Mouse (Mus musculus): ENCODE measurements around the gene D5Ertd579e. TPM values are rescaled to one million over a fixed set of nuclear protein-coding genes. Genes with fewer than 3 reads are reported as not detected.
A peak's percentile ranks its signal among the peaks of the same experiment; 100 is the strongest.

The D5Ertd579e gene
- polyA plus RNA-seq, 1 experiment: 14.4 TPM

- Histone ChIP-seq H3K36me3 (ENCODE audit: control insufficient read depth, insufficient read depth, low read length) (peaks cover 3% of the 10 kb centered on the region), H3K4me1 (ENCODE audit: control insufficient read depth, insufficient read depth, insufficient read length) (peaks cover 41% of the 10 kb centered on the region), H3K4me3 (ENCODE audit: extremely low read depth, insufficient read depth, insufficient read length) (no peak overlapping the region), H3K27ac (ENCODE audit: insufficient read depth, low read length) (no peak overlapping the region), H3K27me3 (ENCODE audit: control insufficient read depth, insufficient read depth, low read length) (no peaks in the 10 kb centered on the region)
- 89% methylated on average over 3 of the region's 3 CpGs for WGBS
- no peak for DNase-seq (ENCODE audit: low read depth in 1 of 2, low spot score in 2 of 2)
- TF ChIP-seq CTCF (IDR thresholded peaks at IDR 0.05; ENCODE audit: extremely low read depth, insufficient read depth, insufficient read length, insufficient replicate concordance): no peak
- TF ChIP-seq POLR2A (IDR thresholded peaks at IDR 0.05; ENCODE audit: low read depth, low read length): no peak
These were observed 119.4 kb downstream of the D5Ertd579e start for GRCm38 (mm10) chr5:36576457-36576856.

- TF ChIP-seq CTCF (IDR thresholded peaks at IDR 0.05; ENCODE audit: extremely low read depth, insufficient read depth, insufficient read length, insufficient replicate concordance) (no peak), POLR2A (IDR thresholded peaks at IDR 0.05; ENCODE audit: low read depth, low read length) (no peak)
- WGBS: 76% methylated on average over 1 of the region's 1 CpGs
- Histone ChIP-seq H3K27ac (ENCODE audit: insufficient read depth, low read length) (no peak overlapping the region), H3K4me3 (ENCODE audit: extremely low read depth, insufficient read depth, insufficient read length) (no peak overlapping the region), H3K36me3 (ENCODE audit: control insufficient read depth, insufficient read depth, low read length) (peaks cover 5% of the 10 kb centered on the region), H3K4me1 (ENCODE audit: control insufficient read depth, insufficient read depth, insufficient read length) (peaks cover 36% of the 10 kb centered on the region), H3K27me3 (ENCODE audit: control insufficient read depth, insufficient read depth, low read length) (no peaks in the 10 kb centered on the region)
- no peak for DNase-seq (ENCODE audit: low read depth in 1 of 2, low spot score in 2 of 2)
These were observed 120.1 kb downstream of the D5Ertd579e start for GRCm38 (mm10) chr5:36575745-36576144.

DNA sequence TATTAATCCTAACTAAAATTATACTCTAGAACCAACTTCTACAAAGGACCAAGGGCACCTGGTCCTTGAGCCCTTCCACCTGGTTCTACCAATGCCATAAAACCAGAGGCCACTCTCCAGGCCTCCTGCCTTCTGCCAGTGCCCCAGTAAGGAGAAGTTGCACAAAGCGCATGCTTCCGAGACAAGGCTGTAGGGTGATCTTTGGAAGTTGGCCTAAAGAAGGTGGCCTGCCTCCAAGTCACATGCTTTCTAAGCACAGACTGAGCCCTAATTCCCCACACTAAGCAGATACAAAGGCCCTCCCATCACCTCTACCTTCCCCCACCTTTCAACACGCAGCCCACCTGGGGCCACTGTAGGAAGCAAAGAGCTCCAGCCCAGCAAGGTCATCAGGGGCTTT, 120.6 kb downstream of the D5Ertd579e start:
- no peak overlapping the region for H3K4me3 ChIP-seq (ENCODE audit: extremely low read depth, insufficient read depth, insufficient read length)
- H3K4me1 ChIP-seq (ENCODE audit: control insufficient read depth, insufficient read depth, insufficient read length): peaks cover 36% of the 10 kb centered on the region
- DNase-seq (ENCODE audit: low read depth in 1 of 2, low spot score in 2 of 2): no peak
- no peaks in the 10 kb centered on the region for H3K27me3 ChIP-seq (ENCODE audit: control insufficient read depth, insufficient read depth, low read length)
- TF ChIP-seq POLR2A (IDR thresholded peaks at IDR 0.05; ENCODE audit: low read depth, low read length) (no peak), CTCF (IDR thresholded peaks at IDR 0.05; ENCODE audit: extremely low read depth, insufficient read depth, insufficient read length, insufficient replicate concordance) (no peak)
- peak overlapping the region; percentile 14 for H3K27ac ChIP-seq (ENCODE audit: insufficient read depth, low read length)
- WGBS: 94% methylated on average over 3 of the region's 3 CpGs
- H3K36me3 ChIP-seq (ENCODE audit: control insufficient read depth, insufficient read depth, low read length): peaks cover 5% of the 10 kb centered on the region

GRCm38 (mm10) chr5:36574147-36574870, 121.5 kb downstream of the D5Ertd579e start:
- Histone ChIP-seq H3K4me3 (ENCODE audit: extremely low read depth, insufficient read depth, insufficient read length) (no peak overlapping the region), H3K4me1 (ENCODE audit: control insufficient read depth, insufficient read depth, insufficient read length) (peaks cover 30% of the 10 kb centered on the region; the same call in 1 of the 2 replicates), H3K36me3 (ENCODE audit: control insufficient read depth, insufficient read depth, low read length) (peaks cover 5% of the 10 kb centered on the region), H3K27me3 (ENCODE audit: control insufficient read depth, insufficient read depth, low read length) (no peaks in the 10 kb centered on the region), H3K27ac (ENCODE audit: insufficient read depth, low read length) (peak overlapping the region; percentile 67)
- DNase-seq (ENCODE audit: low read depth in 1 of 2, low spot score in 2 of 2): no peak
- WGBS: 36% methylated on average over 8 of the region's 8 CpGs
- TF ChIP-seq CTCF (IDR thresholded peaks at IDR 0.05; ENCODE audit: extremely low read depth, insufficient read depth, insufficient read length, insufficient replicate concordance): no peak
- no peak for TF ChIP-seq POLR2A (IDR thresholded peaks at IDR 0.05; ENCODE audit: low read depth, low read length)

DNA sequence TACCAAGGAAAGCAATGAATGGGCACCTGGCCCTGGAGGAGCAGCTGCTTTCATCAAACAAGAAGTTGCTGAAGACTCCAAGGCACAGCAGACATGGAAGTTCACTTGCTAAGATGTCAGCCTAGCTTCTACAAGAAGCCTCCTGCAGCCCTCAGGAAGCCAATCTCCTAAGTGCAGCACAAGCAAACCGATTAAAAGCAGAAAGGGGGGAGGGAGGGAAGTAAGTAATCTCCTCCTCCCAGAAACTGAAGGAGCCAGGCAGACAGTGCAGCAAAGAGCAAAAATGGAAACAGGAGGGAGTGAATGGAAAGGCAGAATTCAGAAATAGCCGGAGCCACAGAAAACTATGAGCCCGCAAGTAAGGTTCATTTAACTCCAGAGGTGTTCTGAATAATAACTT, 122.5 kb downstream of the D5Ertd579e start:
- Histone ChIP-seq H3K36me3 (ENCODE audit: control insufficient read depth, insufficient read depth, low read length) (peaks cover 5% of the 10 kb centered on the region), H3K27me3 (ENCODE audit: control insufficient read depth, insufficient read depth, low read length) (no peaks in the 10 kb centered on the region), H3K27ac (ENCODE audit: insufficient read depth, low read length) (peak overlapping the region; percentile 30), H3K4me3 (ENCODE audit: extremely low read depth, insufficient read depth, insufficient read length) (no peak overlapping the region), H3K4me1 (ENCODE audit: control insufficient read depth, insufficient read depth, insufficient read length) (peaks cover 34% of the 10 kb centered on the region; the same call in 1 of the 2 replicates)
- no peak for TF ChIP-seq POLR2A (IDR thresholded peaks at IDR 0.05; ENCODE audit: low read depth, low read length)
- TF ChIP-seq CTCF (IDR thresholded peaks at IDR 0.05; ENCODE audit: extremely low read depth, insufficient read depth, insufficient read length, insufficient replicate concordance): no peak
- no peak for DNase-seq (ENCODE audit: low read depth in 1 of 2, low spot score in 2 of 2)
- WGBS: 54% methylated on average over 3 of the region's 3 CpGs

DNA sequence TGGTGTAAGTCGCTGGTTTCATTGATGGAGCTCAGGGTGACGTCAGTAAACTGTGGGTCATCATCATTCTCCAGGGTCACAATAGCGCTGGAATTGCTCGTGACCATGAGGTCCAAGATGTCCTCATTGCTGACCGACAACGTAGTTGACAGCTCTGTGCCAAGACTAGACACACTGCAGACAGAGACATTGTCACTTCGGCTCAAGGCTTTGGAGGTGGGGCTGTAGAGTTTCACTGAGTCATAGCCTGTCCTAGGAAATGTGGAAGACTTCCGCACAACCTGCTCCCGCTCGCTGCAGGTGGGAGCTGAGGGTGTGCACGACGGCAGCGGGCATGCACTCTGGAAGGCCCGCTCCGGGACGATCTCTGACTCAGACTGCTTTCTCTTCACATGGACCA, 124.5 kb downstream of the D5Ertd579e start:
- TF ChIP-seq POLR2A (IDR thresholded peaks at IDR 0.05; ENCODE audit: low read depth, low read length) (no peak), CTCF (IDR thresholded peaks at IDR 0.05; ENCODE audit: extremely low read depth, insufficient read depth, insufficient read length, insufficient replicate concordance) (no peak)
- H3K36me3 ChIP-seq (ENCODE audit: control insufficient read depth, insufficient read depth, low read length): peaks cover 5% of the 10 kb centered on the region
- H3K27ac ChIP-seq (ENCODE audit: insufficient read depth, low read length): no peak overlapping the region
- no peaks in the 10 kb centered on the region for H3K27me3 ChIP-seq (ENCODE audit: control insufficient read depth, insufficient read depth, low read length)
- no peak overlapping the region for H3K4me3 ChIP-seq (ENCODE audit: extremely low read depth, insufficient read depth, insufficient read length)
- no peak for DNase-seq (ENCODE audit: low read depth in 1 of 2, low spot score in 2 of 2)
- WGBS: 95% methylated on average over 16 of the region's 16 CpGs
- peaks cover 42% of the 10 kb centered on the region; the same call in 1 of the 2 replicates for H3K4me1 ChIP-seq (ENCODE audit: control insufficient read depth, insufficient read depth, insufficient read length)
